9 mouse cellular contexts compared by ENCODE assay signal in genomic region chr14:57920568-57921310, GRCm38 (mm10). TPM values are rescaled to one million over a fixed set of nuclear protein-coding genes. Genes with fewer than 3 reads are reported as not detected.
DNase-seq lines count a peak whose midpoint lies in the region; ATAC-seq lines count a peak whose summit lies in the region.
"Had no signal": no experiment of that assay in that cellular context is flagged by ENCODE, and none has a peak within 500 bp of the region (broad histone marks: within the 10 kb centered on the region; RNA-seq: fewer than 3 reads in every experiment).

No protein-coding gene starts in this region.

- no peaks in the 10 kb centered on the region for H3K27me3 ChIP-seq in lung, embryonic 15.5 days
- H3K27me3 ChIP-seq in embryonic facial prominence, embryonic 10.5 days (replicated peaks; ENCODE audit: low read depth, poor library complexity, severe bottlenecking): no peaks in the 10 kb centered on the region

- H3K4me2 ChIP-seq in lung, embryonic 15.5 days: no peak overlapping the region

- peaks cover 27% of the 10 kb centered on the region for H3K36me3 ChIP-seq in lung, embryonic 15.5 days
- peaks cover 50% of the 10 kb centered on the region for H3K36me3 ChIP-seq in embryonic facial prominence, embryonic 10.5 days (replicated peaks)

- H3K27ac ChIP-seq in lung, embryonic 15.5 days: peak overlapping the region; percentile 66
- peak overlapping the region; percentile 77 for H3K27ac ChIP-seq in embryonic facial prominence, embryonic 10.5 days (replicated peaks)

- no peaks in the 10 kb centered on the region for H3K4me1 ChIP-seq in lung, embryonic 15.5 days
- H3K4me1 ChIP-seq in embryonic facial prominence, embryonic 10.5 days: peaks cover 20% of the 10 kb centered on the region

- H3K9ac ChIP-seq in lung, embryonic 15.5 days: no peak overlapping the region

- peak; percentile 21 for DNase-seq in cerebellum, adult 11 months
- no peak for DNase-seq in lung, postnatal 14 days
- no peak for DNase-seq in embryonic facial prominence, embryonic 10.5 days (ENCODE audit: low spot score)
- DNase-seq in left cerebral cortex, postnatal 25 days (ENCODE audit: low spot score in 2 of 2): peak; percentile 30 to 58
- DNase-seq in thymus, postnatal 14 days: no peak
- DNase-seq in adrenal gland, postnatal 36 days: no peak

- no peak overlapping the region for H3K4me3 ChIP-seq in lung, embryonic 15.5 days
- peak overlapping the region; percentile 8; the same call in 1 of the 2 replicates for H3K4me3 ChIP-seq in embryonic facial prominence, embryonic 10.5 days
- H3K4me3 ChIP-seq: myocyte had no signal

- WGBS in lung, embryonic 15.5 days: 78% methylated on average over 18 of the region's 18 CpGs
- 82% methylated on average over 18 of the region's 18 CpGs for WGBS in embryonic facial prominence, embryonic 10.5 days

- H3K9me3 ChIP-seq in lung, embryonic 15.5 days: no peaks in the 10 kb centered on the region; the same call in 1 of the 2 replicates
- peaks cover 7% of the 10 kb centered on the region; the same call in 1 of the 2 replicates for H3K9me3 ChIP-seq in embryonic facial prominence, embryonic 10.5 days

- no peak for ATAC-seq in cerebellum, adult (ENCODE audit: insufficient number of reproducible peaks, low FRiP score, low TSS enrichment)
- no peak for ATAC-seq in lung, embryonic 15.5 days (ENCODE audit: borderline replicate concordance, extremely low read depth, low FRiP score, low TSS enrichment)

- intact Hi-C loops in left cerebral cortex, postnatal 25 days (cut with DNase I): no loop called here

RNA-seq across cellular contexts. Expression of gene Zdhhc20, which starts 30.7 kb away (rescaled TPM):
- 72.3 and 76.7 TPM in 2 replicates for polyA plus RNA-seq in lung, embryonic 15.5 days (2015; fragmentation: Nextera tagmentation; extraction: Ambion mirVana)
- 52.6 and 59.1 TPM in 2 replicates for polyA plus RNA-seq in embryonic facial prominence, embryonic 10.5 days (2016; fragmentation: Nextera tagmentation; extraction: Ambion mirVana)
- 10 to 100 TPM; 29.6 to 31.2 TPM for total RNA-seq in left cerebral cortex, postnatal 25 days (2021)
- total RNA-seq in adrenal gland, postnatal 36 days (2021): 10 to 100 TPM; 36.6 to 50.5 TPM

Comparison
In these comparisons a context has a peak if more than half of its experiments do, and no peak if none do; other contexts are left out.
1. DNase-seq: peak in cerebellum, adult 11 months (single experiment) and left cerebral cortex, postnatal 25 days (2 of 2); none in lung, postnatal 14 days (single experiment), embryonic facial prominence, embryonic 10.5 days (single experiment), thymus, postnatal 14 days (single experiment) and adrenal gland, postnatal 36 days (0 of 2).